Mouse (Mus musculus) cerebellum, adult 18-20 months (tissue): ENCODE results near the gene Ccdc81.

ENCODE experiments used
- DNase-seq, 2 experiments: peaks; one replicate each; pipeline ENCODE4 v3.0.0; 2021

Ccdc81 gene

DNA sequence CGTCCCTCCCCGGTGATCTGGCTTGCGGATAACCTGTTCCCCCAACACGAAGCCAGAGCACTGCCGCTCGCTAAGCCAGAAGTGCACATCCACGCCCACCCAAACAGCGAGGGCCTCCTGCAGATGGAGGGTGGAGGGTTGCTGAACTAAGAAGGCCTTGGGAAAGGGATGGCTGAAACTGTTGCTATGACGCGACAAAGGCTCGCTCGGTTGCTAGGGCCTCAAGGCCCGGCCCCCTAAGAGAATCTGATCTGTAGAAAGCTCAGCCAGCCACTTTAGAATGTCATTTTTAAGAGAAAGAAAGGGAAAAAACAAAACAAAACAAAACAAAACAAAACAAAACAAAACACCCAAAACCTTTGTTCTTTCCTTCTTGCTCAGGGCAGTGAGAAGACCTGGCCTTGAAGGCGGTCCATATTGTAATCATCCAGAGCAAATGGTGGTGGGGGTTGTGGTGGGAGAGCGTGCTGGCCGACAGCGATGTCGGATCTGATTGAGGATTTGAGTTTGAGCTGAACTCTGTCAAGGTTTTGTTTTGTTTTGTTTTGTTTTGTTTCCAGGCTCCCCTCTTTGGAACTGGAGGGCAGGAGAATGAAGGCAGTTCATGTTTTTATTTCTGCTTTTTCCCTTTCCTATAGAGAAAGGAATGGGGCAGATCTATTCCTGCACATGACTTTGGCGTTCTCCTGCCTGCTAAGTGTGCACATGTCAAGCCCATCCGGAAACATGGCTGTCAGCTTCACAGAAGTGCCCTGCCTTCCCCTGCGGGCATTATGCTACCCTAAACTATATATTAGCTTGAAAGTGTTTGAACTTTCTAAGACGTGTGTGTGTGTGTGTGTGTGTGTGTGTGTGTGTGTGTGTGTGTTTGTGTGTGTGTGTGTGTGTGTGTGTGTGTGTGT, at the start of gene Ccdc81:
Gene Ccdc81, minus strand, starts transcription at position 188 of the 902 bp plus-strand sequence.
- no peak for DNase-seq

- DNase-seq, result no peak
These were observed 46.0 kb upstream of the Ccdc81 start for GRCm38 (mm10) chr7:89949403-89949802.

- no peak for DNase-seq
These were observed 44.6 kb upstream of the Ccdc81 start for GRCm38 (mm10) chr7:89948026-89948425.

GRCm38 (mm10) chr7:89940571-89941463, 37.4 kb upstream of the Ccdc81 start, which contains the start of gene Hikeshi:
Gene Hikeshi (minus strand): TSS chr7:89941204.
- peak; percentile 89 to 99 for DNase-seq

- no peak for DNase-seq
These were observed 36.3 kb upstream of the Ccdc81 start for GRCm38 (mm10) chr7:89939497-89940353.

GRCm38 (mm10) chr7:89923441-89924180, 20.2 kb upstream of the Ccdc81 start:
- peak; percentile 79 to 84 for DNase-seq

DNA sequence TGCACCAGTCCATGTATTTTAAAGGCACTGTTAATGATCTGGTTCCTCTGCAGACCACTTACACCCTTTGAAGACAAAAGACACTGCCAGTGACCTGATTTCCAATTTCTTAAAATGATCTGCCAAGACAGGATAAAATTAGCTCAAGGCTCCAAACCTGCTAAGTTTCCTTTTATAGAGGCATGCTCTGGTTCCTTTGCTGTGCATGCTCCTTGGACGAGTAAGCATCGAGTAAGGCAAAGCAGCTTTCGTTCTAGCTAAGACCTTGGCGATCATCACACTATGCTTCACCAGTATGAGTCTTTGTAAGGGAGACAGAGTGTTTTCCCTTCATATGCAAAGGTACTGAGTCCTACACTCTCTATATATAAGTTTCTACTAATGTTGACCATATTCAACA, 14.3 kb upstream of the Ccdc81 start:
- DNase-seq, result no peak

DNA sequence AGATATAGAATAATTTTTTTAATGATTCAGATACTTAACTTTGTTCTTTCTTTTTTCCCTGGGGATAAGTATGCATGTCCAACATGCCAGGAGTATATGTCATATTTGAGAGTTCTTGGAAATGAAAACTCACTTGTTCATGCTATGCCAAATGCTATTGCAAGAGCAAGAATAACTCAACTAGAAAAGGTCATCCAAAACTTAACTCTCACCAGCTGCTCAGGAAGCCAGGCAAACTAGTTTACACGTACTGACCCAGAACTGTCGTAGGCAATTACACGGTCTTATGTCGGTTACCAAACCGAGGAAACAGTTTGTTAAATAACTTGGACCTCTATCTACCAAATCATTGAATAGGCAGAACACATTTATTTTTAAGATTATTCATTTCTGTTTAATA, 13.3 kb upstream of the Ccdc81 start:
- DNase-seq, result peak in 1 of 2 experiments; percentile 31

DNA sequence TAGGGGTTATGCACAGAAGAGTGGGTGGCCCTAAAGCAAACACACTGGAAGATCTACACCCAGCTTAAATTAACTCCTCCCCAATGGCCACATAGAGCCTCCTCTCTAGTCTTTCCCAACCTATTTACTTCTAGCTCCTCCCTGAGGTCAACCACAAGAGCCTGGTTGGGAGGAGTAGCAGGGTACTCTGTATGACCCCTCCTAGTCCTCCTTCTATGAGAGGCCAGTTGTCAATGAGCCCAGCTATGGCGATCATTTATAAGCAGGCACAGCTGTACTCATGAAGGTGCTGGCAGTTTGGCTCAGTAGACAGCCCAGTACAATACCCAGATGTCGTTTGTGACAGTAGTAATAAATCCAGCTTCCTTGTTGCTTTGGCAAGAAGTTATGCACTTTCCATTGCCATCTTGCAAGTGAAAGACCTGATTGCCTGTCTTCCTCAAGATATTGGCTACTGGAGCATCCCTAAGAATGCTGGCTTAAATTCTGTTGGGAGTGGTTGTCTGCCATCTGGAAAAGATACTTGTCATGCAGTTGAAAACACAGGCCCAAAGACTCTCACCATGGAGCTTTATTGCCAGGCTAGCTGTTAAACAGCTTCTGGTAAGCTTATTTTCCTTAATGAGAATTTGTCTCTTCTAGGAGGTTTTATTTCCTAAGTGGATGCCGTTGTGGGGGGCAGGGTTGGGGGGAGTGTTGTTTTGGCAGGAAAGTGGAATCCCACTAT, 10.2 kb upstream of the Ccdc81 start:
- DNase-seq, result no peak

- no peak for DNase-seq
These were observed 8.9 kb upstream of the Ccdc81 start for GRCm38 (mm10) chr7:89912356-89912755.

DNA sequence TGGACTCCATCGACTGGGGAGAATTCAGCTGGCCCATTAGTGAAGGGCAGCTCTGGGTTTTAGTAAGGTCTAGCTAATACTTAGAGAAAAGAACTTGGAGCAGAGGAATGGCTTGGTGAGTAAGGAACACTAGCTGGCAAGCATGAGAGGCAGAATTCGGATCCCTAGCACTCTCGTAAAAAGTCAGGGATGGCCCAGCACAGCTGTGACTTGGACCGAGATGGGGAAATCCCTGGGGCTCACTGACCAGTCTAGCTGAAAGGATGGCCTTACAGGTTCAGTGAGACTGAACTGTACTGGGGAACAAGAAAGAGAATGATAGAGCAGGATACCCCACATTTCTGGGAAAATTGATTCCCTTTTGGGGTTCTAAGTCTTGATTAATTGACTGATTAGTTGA, 6.3 kb upstream of the Ccdc81 start:
- DNase-seq, result no peak

DNA sequence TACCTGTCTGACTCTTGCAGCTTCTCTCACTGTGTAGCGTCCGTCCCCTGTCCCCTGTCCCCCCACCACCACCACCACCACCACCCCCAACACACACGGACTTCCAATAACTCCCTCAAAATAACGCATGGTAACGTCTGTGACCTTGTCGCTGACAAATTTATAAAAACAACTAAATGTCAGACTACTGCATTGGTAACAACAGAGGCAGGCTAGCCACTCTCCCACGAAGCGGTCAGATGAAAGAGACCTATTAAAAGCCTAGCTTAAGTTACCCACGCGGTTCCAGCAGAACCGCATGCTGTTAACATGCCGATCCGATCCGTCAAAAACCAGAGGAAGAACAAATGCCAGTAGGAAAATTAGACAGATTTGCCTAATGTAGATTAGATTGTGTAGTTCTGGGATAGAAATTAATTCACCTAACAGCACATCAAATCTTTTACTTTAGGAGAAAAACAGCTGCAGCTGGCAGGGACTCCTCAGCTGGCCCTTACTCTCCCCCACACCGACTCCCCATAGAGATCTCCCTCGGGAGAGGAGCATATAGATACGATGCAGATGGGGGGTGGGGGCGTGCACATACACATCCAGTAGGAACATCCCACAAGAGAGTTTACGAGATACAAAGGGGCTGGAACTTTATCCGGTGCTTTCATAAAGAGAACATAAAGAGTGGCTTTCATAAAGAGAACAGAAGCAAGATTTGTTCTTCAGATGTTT, 5.6 kb upstream of the Ccdc81 start:
- DNase-seq, result no peak

GRCm38 (mm10) chr7:89908421-89908820, 5.0 kb upstream of the Ccdc81 start:
- no peak for DNase-seq

DNA sequence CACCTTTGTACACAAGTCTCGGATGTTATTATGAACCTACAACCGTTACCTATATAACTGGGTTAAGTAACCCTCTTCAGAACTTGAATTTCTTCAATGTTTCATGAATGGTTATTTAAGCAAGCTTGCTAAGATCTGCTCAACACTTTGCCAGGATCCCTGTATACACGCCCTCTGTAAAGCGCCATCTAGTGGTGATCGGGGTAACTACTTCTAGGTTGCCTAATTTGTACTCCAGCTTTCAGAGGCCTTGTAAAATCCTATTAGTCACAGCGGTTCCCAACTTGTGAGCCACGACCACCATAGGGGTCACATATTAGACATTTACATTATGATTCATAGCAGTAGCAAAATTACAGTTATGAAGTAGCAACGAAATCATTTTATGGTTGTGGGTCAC, 4.5 kb upstream of the Ccdc81 start:
- peak; percentile 71 to 74 for DNase-seq

- DNase-seq, result no peak
These were observed 422 bp downstream of the Ccdc81 start for GRCm38 (mm10) chr7:89903007-89903406.

GRCm38 (mm10) chr7:89891856-89892255, 11.6 kb downstream of the Ccdc81 start:
- peak in 1 of 2 experiments; percentile 7 for DNase-seq

GRCm38 (mm10) chr7:89891412-89891811, 12.0 kb downstream of the Ccdc81 start:
- DNase-seq, result no peak

DNA sequence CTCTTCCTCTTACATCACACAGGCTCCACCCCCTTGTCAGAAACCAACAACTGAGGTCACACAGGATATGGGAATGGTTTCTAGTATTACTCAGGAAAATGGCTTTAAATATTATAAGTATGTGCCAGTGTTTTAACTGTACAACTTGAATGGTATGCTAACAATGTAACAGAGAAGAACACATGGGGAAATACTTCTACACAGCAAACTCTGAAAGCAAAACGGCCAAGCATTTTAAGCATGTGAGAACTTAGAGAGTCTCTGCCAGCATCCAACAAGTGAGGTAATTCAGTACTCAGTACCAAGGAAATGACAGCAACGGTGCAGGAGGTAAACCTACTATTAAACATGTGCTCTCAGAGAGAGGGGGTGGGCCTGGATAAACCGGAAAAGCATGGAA, 18.9 kb downstream of the Ccdc81 start:
- DNase-seq, result no peak

DNA sequence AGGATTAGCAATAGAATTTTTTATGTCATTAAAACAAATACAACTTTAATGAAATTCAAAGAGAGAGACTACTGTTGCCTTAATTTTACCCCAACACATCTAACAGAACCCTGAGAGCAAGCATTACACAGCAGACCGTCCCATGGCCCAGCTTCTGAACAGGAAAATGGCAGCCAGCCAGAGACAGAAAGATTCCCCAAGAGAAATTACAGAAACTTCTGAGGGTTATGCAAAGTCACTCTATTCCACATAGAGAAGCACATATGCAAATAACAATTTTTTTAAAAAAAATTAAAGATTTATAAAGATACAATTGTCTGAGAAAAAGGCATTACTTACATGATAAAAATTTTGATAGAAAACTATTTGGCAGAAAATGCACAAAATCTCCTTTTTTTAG, 23.7 kb downstream of the Ccdc81 start:
- DNase-seq, result no peak

DNA sequence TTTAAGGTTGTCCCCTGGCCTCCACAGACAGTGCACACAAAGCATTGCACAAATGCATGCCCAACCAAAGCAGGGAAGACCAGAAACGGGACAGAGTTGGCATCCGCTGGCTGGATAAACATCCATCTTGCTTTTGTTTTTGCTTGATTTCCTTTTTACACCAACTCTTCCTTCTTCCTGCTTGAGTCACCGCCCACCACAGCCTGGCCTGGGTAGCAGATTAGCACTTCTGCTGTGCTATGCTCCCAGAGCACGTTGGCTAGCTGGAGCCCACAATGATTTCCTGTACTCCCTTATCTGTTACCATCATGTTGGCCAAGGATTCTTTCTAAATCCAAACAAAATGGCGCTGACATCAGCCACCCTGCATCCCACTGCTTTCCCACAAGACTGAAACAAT, 36.2 kb downstream of the Ccdc81 start:
- DNase-seq, result no peak
